Mouse (Mus musculus) liver, embryonic 14.5 days (tissue): ENCODE data around the gene Rpl18.

Experiments used
- CTCF ChIP-seq: IDR thresholded peaks from 2 replicates; pipeline ENCODE4 v1.5.1; 2016; ENCODE audit warnings: antibody characterized with exemption, low read depth, control low read depth
- EP300 ChIP-seq: IDR thresholded peaks from 2 replicates; pipeline ENCODE4 v1.6.1; 2016; ENCODE audit warnings: antibody characterized with exemption, low read depth

DNA sequence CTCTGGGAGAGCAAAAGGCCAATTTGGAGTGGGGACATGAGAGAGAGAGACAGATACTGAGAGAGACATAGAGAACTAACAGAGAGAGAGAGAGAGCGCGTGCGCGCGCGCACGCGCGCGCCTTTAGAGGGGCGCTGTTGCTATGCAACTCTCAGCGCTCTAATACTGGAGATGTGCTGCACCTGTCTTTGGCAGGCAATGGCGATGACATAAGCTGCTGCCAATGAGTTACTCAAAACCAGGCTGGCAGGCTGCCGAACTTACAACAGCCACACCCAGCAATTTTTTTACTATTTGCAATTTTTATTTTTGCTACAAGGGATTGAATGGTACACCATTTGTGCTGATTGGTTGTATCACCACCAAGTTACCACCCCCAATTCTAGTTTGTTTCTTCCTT lies 47.5 kb upstream of the Rpl18 start:
- no peak for TF ChIP-seq EP300
- TF ChIP-seq CTCF = no peak
